Mouse (Mus musculus): Measurements from ENCODE around the gene Ccdc87. TPM values are rescaled to one million over a fixed set of nuclear protein-coding genes. Genes with fewer than 3 reads are reported as not detected.

Ccdc87 gene
- total and polyA plus RNA-seq, 3 experiments: not detected

DNA sequence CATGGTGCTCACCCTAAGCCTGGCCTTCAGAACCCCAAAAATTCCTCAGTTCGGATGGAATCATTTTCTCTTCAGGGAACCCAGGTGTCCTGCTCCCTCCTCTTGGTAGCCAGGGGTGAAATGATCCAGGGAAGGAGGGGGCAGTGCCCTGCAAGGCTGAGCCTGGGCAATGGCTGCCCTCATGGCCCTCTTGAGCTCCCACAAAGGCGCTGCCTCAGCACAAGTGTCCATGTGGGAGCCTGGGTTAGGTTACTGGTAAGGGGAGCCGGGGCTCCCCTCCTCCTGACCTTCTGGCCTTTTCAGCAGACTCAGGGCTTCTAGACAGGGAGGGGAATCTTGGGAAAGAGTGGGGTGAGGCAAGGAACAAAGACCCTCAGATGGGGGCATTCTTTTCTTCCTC lies 37.6 kb downstream of the Ccdc87 start:
- no peak for DNase-seq (ENCODE audit: extremely low read depth)
- Histone ChIP-seq H3K79me2 (replicated peaks; ENCODE audit: control insufficient read depth, extremely low read depth, insufficient read depth, poor library complexity, severe bottlenecking) (no peaks in the 10 kb centered on the region; the same call in 1 of the 2 replicates), H3K4me3 (replicated peaks in 1 of 3; ENCODE audit: low read depth in 2 of 3, low read length in 2 of 3, poor library complexity in 1 of 3) (no peak overlapping the region), H3K4me2 (ENCODE audit: insufficient read depth, low read depth, poor library complexity, severe bottlenecking) (no peak overlapping the region), H3K9ac (ENCODE audit: insufficient read depth, low read depth) (no peak overlapping the region), H3K27me3 (replicated peaks) (peaks cover 49% of the 10 kb centered on the region), H3K4me1 (ENCODE audit: control insufficient read depth in 1 of 2, insufficient read depth in 2 of 2) (peaks cover 15 to 30% of the 10 kb centered on the region in 2 experiments), H3K9me3 (replicated peaks; ENCODE audit: low read length) (no peaks in the 10 kb centered on the region), H3K27ac (ENCODE audit: insufficient read depth, low read depth) (no peak overlapping the region), H3K36me3 (replicated peaks in 1 of 2; ENCODE audit: control insufficient read depth in 1 of 2, insufficient read depth in 1 of 2, low read length in 1 of 2) (peaks cover 8 to 18% of the 10 kb centered on the region in 2 experiments)
- in situ Hi-C loops (cut with MboI; ENCODE audit: low pct_ligation_motif_present, low pct_unique_long_range_greater_than_20kb, low sequenced_read_pairs) (no loop called here), dilution Hi-C loops (cut with MboI; ENCODE audit: extremely low pct_ligation_motif_present, extremely low pct_unique_long_range_greater_than_20kb, low sequenced_read_pairs) (no loop called here)
- no peak for TF ChIP-seq PAX5 (IDR thresholded peaks at IDR 0.05; ENCODE audit: low read length)
- TF ChIP-seq BHLHE40 (IDR thresholded peaks at IDR 0.05; ENCODE audit: low read depth, low read length): no peak
- no peak for TF ChIP-seq ZKSCAN1 (IDR thresholded peaks at IDR 0.05; ENCODE audit: borderline replicate concordance, low read depth, low read length)
- TF ChIP-seq USF1 (IDR thresholded peaks at IDR 0.05; ENCODE audit: low read depth, low read length): no peak
- no peak for TF ChIP-seq ELF1 (IDR thresholded peaks at IDR 0.05; ENCODE audit: low read depth, low read length)
- no peak for TF ChIP-seq IRF4 (IDR thresholded peaks at IDR 0.05; ENCODE audit: low read depth, low read length)
- no peak for TF ChIP-seq ZMIZ1 (IDR thresholded peaks at IDR 0.05; ENCODE audit: low read depth, low read length)
- TF ChIP-seq TCF12 (IDR thresholded peaks at IDR 0.05; ENCODE audit: low read depth, low read length): no peak
- no peak for TF ChIP-seq CTCF (conservative IDR thresholded peaks at IDR 0.05 in 1 of 2, IDR thresholded peaks at IDR 0.05 in 1 of 2; ENCODE audit: low read depth in 2 of 2, low read length in 2 of 2)
- TF ChIP-seq RCOR1 (conservative IDR thresholded peaks at IDR 0.05; ENCODE audit: low read depth, low read length): no peak
- no peak for TF ChIP-seq SMC3 (IDR thresholded peaks at IDR 0.05; ENCODE audit: low read depth, low read length)
- no peak for TF ChIP-seq EP300 (IDR thresholded peaks at IDR 0.05; ENCODE audit: low read length)
- no peak for TF ChIP-seq KAT2A (IDR thresholded peaks at IDR 0.05; ENCODE audit: insufficient replicate concordance, low read length)
- TF ChIP-seq CHD2 (IDR thresholded peaks at IDR 0.05; ENCODE audit: low read length): no peak
- no peak for TF ChIP-seq SIN3A (IDR thresholded peaks at IDR 0.05; ENCODE audit: low read length)
- TF ChIP-seq ETS1 (conservative IDR thresholded peaks at IDR 0.05; ENCODE audit: low read depth, low read length): no peak
- TF ChIP-seq ZNF384 (IDR thresholded peaks at IDR 0.05; ENCODE audit: low read depth, low read length): no peak
- TF ChIP-seq USF2 (conservative IDR thresholded peaks at IDR 0.05; ENCODE audit: low read depth, low read length): no peak

DNA sequence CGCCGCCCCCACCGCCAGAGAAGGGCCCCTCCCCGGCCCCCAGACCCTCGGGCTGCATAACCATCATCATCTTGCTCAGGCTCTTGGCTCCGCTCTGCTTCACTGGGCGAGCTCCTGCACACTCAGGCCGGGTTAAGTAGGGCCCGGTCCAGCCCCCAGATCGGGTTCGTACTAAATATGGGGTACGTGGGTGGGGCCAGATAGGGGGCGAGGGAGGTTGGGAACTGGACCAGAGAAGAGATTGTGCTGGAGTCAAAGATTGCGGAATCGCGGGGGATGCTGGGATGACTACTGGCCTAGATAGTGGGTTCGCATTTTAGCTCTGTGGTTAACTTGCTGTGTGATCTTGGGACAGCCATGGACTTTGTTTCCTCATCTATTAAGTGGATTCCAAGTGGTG lies 38.6 kb downstream of the Ccdc87 start, which contains the start of gene Actn3:
Gene Actn3 (minus strand): TSS at position 125 of the 400 bp plus-strand sequence.
- H3K4me1 ChIP-seq (ENCODE audit: control insufficient read depth in 1 of 2, insufficient read depth in 2 of 2): peaks cover 19 to 40% of the 10 kb centered on the region in 2 experiments
- dilution Hi-C loops (cut with MboI; ENCODE audit: extremely low pct_ligation_motif_present, extremely low pct_unique_long_range_greater_than_20kb, low sequenced_read_pairs): no loop called here

More for the DNA sequence above, 38.6 kb downstream of the Ccdc87 start, which contains the start of gene Actn3:
- no peak within 1 kb of the TSS for H3K27ac ChIP-seq (ENCODE audit: insufficient read depth, low read depth)
- TF ChIP-seq TCF12 (IDR thresholded peaks at IDR 0.05; ENCODE audit: low read depth, low read length): no peak
- no peak for TF ChIP-seq SMC3 (IDR thresholded peaks at IDR 0.05; ENCODE audit: low read depth, low read length)
- TF ChIP-seq E2F4 (IDR thresholded peaks at IDR 0.05; ENCODE audit: insufficient replicate concordance, low read depth, low read length): no peak
- TF ChIP-seq MXI1 (IDR thresholded peaks at IDR 0.05; ENCODE audit: low read depth, low read length): no peak
- TF ChIP-seq HCFC1 (IDR thresholded peaks at IDR 0.05; ENCODE audit: low read depth, low read length): no peak
- TF ChIP-seq SIN3A (IDR thresholded peaks at IDR 0.05; ENCODE audit: low read length): no peak
- TF ChIP-seq JUND (conservative IDR thresholded peaks at IDR 0.05; ENCODE audit: low read depth, low read length): no peak
- no peak for TF ChIP-seq CHD1 (IDR thresholded peaks at IDR 0.05; ENCODE audit: low read depth, low read length)
- TF ChIP-seq EP300 (IDR thresholded peaks at IDR 0.05; ENCODE audit: low read length): no peak
- no peak for TF ChIP-seq POLR2A (IDR thresholded peaks at IDR 0.05; ENCODE audit: low read depth, low read length)
- TF ChIP-seq UBTF (IDR thresholded peaks at IDR 0.05; ENCODE audit: low read depth, low read length): no peak
- no peak for TF ChIP-seq CHD2 (IDR thresholded peaks at IDR 0.05; ENCODE audit: low read length)
- TF ChIP-seq RAD21 (IDR thresholded peaks at IDR 0.05; ENCODE audit: low read depth, low read length): no peak
- TF ChIP-seq MAZ (IDR thresholded peaks at IDR 0.05; ENCODE audit: low read depth, low read length): no peak
- no peaks in the 10 kb centered on the region for H3K9me3 ChIP-seq (replicated peaks; ENCODE audit: low read length)
- peak within 1 kb of the TSS; percentile 84 to 97 (median 84) for H3K4me3 ChIP-seq (replicated peaks in 1 of 3; ENCODE audit: low read depth in 2 of 3, low read length in 2 of 3, poor library complexity in 1 of 3)
- no peak for DNase-seq (ENCODE audit: extremely low read depth)
- H3K9ac ChIP-seq (ENCODE audit: insufficient read depth, low read depth): peak within 1 kb of the TSS; percentile 57
- peaks cover 38% of the 10 kb centered on the region for H3K27me3 ChIP-seq (replicated peaks)
- in situ Hi-C loops (cut with MboI; ENCODE audit: low pct_ligation_motif_present, low pct_unique_long_range_greater_than_20kb, low sequenced_read_pairs): no loop called here
- no peaks in the 10 kb centered on the region; the same call in 1 of the 2 replicates for H3K79me2 ChIP-seq (replicated peaks; ENCODE audit: control insufficient read depth, extremely low read depth, insufficient read depth, poor library complexity, severe bottlenecking)
- peak within 1 kb of the TSS; percentile 69 for H3K4me2 ChIP-seq (ENCODE audit: insufficient read depth, low read depth, poor library complexity, severe bottlenecking)
- H3K36me3 ChIP-seq (replicated peaks in 1 of 2; ENCODE audit: control insufficient read depth in 1 of 2, insufficient read depth in 1 of 2, low read length in 1 of 2): peaks cover 11 to 26% of the 10 kb centered on the region in 2 experiments

Data from CH12.LX (cell line).